Mouse (Mus musculus): ENCODE measurements around the gene Strbp. TPM values are rescaled to one million over a fixed set of nuclear protein-coding genes. Genes with fewer than 3 reads are reported as not detected.
"Not testable (repeated sequence)": the region's sequence is repeated elsewhere in the genome, so short reads cannot be mapped to it uniquely, and the experiment has no call there.

Strbp gene
- total and polyA plus RNA-seq, 2 experiments from 2014 or later = 99.9 to 138 TPM

DNA sequence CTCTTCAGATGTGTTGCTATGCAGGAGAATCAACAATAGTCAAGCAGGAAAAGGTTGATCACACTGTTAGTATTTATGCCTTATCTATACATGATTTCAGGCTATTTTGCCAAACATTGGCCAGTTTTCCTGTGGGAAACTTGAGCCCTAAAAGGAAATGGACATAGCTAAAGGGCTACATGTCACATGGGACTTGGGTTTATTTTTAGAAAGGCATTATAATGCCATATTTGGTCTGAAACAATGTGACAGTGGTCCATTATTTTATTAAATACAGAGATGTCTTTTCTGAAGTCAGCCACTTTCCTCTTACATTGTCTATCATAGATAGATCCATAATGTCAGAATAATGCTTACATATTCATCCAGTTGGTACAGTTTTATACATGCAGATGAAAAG, 176.1 kb downstream of the Strbp start:
- ATAC-seq (no peak), DNase-seq (no peak)
- Histone ChIP-seq H3K9me3 (ENCODE audit: low read length) (no peaks in the 10 kb centered on the region), H3K27ac (ENCODE audit: low read depth, low read length) (no peak overlapping the region), H3K9ac (no peak overlapping the region), H3K4me3 (ENCODE audit: low read depth, low read length) (no peak overlapping the region), H3K4me2 (ENCODE audit: low read depth) (no peak overlapping the region), H3K36me3 (ENCODE audit: insufficient read depth) (no peaks in the 10 kb centered on the region), H3K4me1 (ENCODE audit: insufficient read depth) (peaks cover 3% of the 10 kb centered on the region; the same call in 1 of the 2 replicates), H3K27me3 (ENCODE audit: insufficient read depth, low read length) (no peaks in the 10 kb centered on the region)
- TF ChIP-seq CTCF (IDR thresholded peaks at IDR 0.05; ENCODE audit: low read depth) = no peak

DNA sequence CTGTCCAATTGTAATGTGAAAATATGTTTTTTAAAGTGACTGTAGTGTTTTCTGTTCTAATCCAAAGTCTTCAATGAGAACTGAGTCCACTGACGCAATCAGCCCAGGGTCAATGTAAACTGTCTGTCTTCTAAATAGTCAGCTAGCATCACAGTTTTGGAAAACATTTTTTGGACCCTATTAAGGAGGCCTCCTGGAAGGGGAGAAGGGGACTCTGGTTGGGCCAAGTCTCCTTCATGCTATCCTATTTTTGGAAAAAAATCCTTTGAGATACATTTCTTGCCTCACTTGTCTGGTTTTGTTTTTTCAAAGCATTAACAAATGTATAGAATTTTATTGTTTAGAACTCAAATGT, 184.4 kb downstream of the Strbp start:
- ATAC-seq (no peak), DNase-seq (no peak)
- H3K9ac ChIP-seq = 0 out of 2 replicates have a peak overlapping the region, but pooled peaks have one; percentile 1
- H3K4me3 ChIP-seq (ENCODE audit: low read depth, low read length) = peak overlapping the region; percentile 0; the same call in 1 of the 2 replicates
- no peak overlapping the region for H3K27ac ChIP-seq (ENCODE audit: low read depth, low read length)
- H3K9me3 ChIP-seq (ENCODE audit: low read length) = no peaks in the 10 kb centered on the region
- peaks cover 17% of the 10 kb centered on the region for H3K4me1 ChIP-seq (ENCODE audit: insufficient read depth)
- H3K36me3 ChIP-seq (ENCODE audit: insufficient read depth) = no peaks in the 10 kb centered on the region
- TF ChIP-seq CTCF (IDR thresholded peaks at IDR 0.05; ENCODE audit: low read depth) = no peak
- no peaks in the 10 kb centered on the region for H3K27me3 ChIP-seq (ENCODE audit: insufficient read depth, low read length)
- H3K4me2 ChIP-seq (ENCODE audit: low read depth) = peak overlapping the region; percentile 59; the same call in 1 of the 2 replicates
- 76% methylated on average over 1 of the region's 1 CpGs for WGBS

DNA sequence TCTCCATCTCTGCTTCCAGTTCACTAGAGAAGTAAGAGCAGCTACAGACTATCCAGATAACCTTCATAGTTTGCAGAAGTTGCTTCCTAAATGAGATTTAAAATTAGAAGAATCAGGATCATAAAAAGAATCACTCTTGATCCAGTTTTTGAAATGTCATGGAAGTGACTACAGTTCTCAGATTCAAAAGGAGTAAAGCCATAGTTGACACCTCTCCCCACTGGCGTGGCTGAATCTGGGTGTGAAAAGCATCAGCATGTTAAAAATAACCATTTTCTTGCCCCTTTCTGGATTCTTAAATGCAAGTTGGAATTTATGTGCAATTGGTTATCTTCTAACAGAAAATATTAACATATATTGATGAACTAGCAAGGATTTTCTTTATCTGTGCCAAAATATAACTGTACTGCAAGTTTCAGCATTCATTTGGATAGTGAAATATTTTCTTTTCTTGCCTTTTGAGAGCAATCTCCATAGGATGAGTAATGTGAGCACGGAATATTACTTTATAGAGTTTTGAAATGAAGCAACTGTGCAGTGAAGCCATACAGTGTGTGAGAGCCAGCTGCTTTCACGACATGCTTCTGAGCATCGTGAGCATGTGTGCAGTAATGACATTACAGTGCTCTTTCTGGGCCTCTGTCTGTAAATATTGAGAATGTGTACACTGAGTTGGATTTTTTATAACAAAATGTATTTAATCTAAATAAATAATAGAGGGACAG, 184.9 kb downstream of the Strbp start:
- TF ChIP-seq CTCF (IDR thresholded peaks at IDR 0.05; ENCODE audit: low read depth) = no peak
- Histone ChIP-seq H3K27me3 (ENCODE audit: insufficient read depth, low read length) (no peaks in the 10 kb centered on the region), H3K36me3 (ENCODE audit: insufficient read depth) (no peaks in the 10 kb centered on the region), H3K27ac (ENCODE audit: low read depth, low read length) (peak overlapping the region; percentile 92; the same call in 1 of the 2 replicates), H3K4me2 (ENCODE audit: low read depth) (peak overlapping the region; percentile 59), H3K9ac (peak overlapping the region; percentile 70), H3K9me3 (ENCODE audit: low read length) (no peaks in the 10 kb centered on the region), H3K4me1 (ENCODE audit: insufficient read depth) (peaks cover 17% of the 10 kb centered on the region), H3K4me3 (ENCODE audit: low read depth, low read length) (peak overlapping the region; percentile 42)
- 40% methylated on average over 4 of the region's 4 CpGs for WGBS
- ATAC-seq = no peak
- DNase-seq = peak; percentile 10

DNA sequence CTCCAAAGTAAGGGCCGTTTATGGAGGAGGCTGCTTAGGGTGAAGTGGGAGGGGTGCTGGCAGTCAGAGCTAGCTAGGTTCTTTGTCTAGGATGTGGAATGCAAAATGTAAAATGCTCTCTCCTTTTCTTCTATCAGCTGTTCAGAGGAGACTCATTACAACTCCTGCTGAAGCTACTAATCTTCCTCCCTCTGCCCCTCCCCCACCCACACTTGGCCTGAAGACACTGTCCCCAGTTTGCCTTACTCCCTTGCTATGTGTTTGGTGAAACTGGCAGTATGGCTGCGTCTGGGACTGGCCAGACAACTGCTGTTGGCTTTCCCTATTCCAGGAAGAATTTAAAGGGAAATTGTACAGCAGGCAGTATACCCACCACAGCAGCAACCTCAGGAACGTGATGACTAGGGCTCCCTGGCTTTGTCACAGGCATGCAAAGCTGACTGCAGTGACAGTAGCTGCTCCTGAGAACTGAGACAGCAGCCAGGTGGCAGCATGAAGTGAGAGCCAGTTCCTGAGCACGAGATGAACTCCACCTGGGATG, 186.7 kb downstream of the Strbp start:
- Histone ChIP-seq H3K9me3 (ENCODE audit: low read length) (no peaks in the 10 kb centered on the region), H3K4me2 (ENCODE audit: low read depth) (peak overlapping the region; percentile 59), H3K9ac (peak overlapping the region; percentile 70), H3K36me3 (ENCODE audit: insufficient read depth) (no peaks in the 10 kb centered on the region), H3K27ac (ENCODE audit: low read depth, low read length) (peak overlapping the region; percentile 92), H3K4me3 (ENCODE audit: low read depth, low read length) (peak overlapping the region; percentile 42), H3K4me1 (ENCODE audit: insufficient read depth) (peaks cover 14% of the 10 kb centered on the region), H3K27me3 (ENCODE audit: insufficient read depth, low read length) (no peaks in the 10 kb centered on the region)
- DNase-seq (peak; percentile 80), ATAC-seq (peak; percentile 77)
- 11% methylated on average over 4 of the region's 4 CpGs for WGBS
- peak; percentile 55 for TF ChIP-seq CTCF (IDR thresholded peaks at IDR 0.05; ENCODE audit: low read depth)

DNA sequence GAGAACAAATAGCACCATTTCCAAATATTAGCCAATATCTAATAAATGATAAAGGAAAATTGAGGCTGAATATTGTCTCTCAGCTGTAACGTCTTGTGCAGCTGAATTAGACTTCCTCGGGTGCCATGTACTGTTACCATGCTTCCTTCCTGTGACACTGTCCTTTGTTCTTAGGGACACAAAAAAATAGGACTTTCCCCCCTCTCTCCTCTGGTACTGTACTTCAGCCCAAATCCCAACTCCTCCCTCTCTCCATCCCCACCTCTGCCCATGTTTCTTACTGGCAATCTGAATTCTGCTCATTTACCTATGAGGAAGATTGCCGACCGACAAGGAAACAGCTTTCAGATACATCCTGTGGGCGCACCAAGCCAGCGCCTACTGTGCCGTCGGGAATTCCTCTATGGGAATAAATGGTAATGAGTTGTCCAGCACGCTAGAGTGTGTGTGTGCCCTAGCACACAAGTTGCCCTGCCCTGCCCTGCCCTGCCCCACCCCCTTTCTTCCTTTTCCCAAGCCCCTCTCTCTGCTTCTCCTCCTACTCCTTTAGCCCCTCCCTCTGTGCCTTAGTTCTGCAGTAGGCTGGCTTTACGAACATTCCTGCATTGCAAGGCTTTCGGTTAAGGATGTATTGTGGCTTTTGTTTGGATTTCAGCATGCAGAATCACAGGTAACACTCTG, 187.5 kb downstream of the Strbp start, which contains the start of gene Gpr21:
Gene Gpr21, plus strand, starts transcription at position 303 of the 681 bp plus-strand sequence.
- no peak for TF ChIP-seq CTCF (IDR thresholded peaks at IDR 0.05; ENCODE audit: low read depth)
- Histone ChIP-seq H3K4me3 (ENCODE audit: low read depth, low read length) (peak within 1 kb of the TSS; percentile 42), H3K36me3 (ENCODE audit: insufficient read depth) (no peaks in the 10 kb centered on the region), H3K4me1 (ENCODE audit: insufficient read depth) (peaks cover 14% of the 10 kb centered on the region), H3K9me3 (ENCODE audit: low read length) (no peaks in the 10 kb centered on the region), H3K27me3 (ENCODE audit: insufficient read depth, low read length) (no peaks in the 10 kb centered on the region), H3K27ac (ENCODE audit: low read depth, low read length) (peak within 1 kb of the TSS; percentile 92), H3K9ac (peak within 1 kb of the TSS; percentile 70), H3K4me2 (ENCODE audit: low read depth) (peak within 1 kb of the TSS; percentile 59)
- 12% methylated on average over 11 of the region's 11 CpGs for WGBS
- DNase-seq (peak; percentile 78), ATAC-seq (peak; percentile 87)

DNA sequence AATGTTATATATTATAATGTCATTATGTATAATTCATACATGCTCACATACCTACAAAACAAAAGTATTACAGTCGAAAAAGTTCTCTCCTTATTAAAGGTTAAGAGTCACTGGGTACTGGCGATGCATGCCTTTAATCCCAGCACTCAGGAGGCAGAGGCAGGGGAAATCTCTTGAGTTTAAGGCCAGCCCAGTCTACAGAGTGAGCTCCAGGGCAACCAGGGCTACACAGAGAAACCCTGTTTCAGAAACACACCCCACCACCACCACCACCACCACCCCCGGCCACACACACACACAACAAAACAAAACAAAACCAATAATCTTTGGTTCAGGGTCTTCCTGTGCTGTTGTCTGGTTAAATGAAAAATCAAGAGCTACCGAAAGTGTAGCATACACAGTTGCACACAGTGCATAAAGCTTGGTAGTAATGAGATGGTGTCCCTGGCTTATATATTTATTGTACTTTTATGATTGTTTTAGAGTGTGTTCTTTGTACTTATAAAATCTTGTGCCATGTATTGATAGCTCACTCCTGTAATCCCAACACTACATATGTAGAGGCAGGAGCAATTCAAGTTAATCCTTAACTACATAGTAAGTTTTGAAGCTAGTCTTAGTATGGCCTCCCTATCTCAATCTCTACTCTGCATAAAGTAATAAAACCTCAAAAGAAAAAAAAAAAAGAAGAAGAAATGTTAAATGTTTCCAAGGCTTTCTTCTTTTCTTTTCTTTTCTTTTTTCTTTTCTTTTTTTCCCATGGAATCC, 192.3 kb downstream of the Strbp start:
- ATAC-seq (no peak), DNase-seq (no peak)
- Histone ChIP-seq H3K9me3 (ENCODE audit: low read length) (no peaks in the 10 kb centered on the region), H3K27ac (ENCODE audit: low read depth, low read length) (no peak overlapping the region), H3K4me1 (ENCODE audit: insufficient read depth) (no peaks in the 10 kb centered on the region), H3K36me3 (ENCODE audit: insufficient read depth) (peaks cover 16% of the 10 kb centered on the region), H3K4me2 (ENCODE audit: low read depth) (no peak overlapping the region), H3K9ac (no peak overlapping the region), H3K4me3 (ENCODE audit: low read depth, low read length) (no peak overlapping the region), H3K27me3 (ENCODE audit: insufficient read depth, low read length) (no peaks in the 10 kb centered on the region)
- no peak for TF ChIP-seq CTCF (IDR thresholded peaks at IDR 0.05; ENCODE audit: low read depth)
- 90% methylated on average over 4 of the region's 4 CpGs for WGBS

DNA sequence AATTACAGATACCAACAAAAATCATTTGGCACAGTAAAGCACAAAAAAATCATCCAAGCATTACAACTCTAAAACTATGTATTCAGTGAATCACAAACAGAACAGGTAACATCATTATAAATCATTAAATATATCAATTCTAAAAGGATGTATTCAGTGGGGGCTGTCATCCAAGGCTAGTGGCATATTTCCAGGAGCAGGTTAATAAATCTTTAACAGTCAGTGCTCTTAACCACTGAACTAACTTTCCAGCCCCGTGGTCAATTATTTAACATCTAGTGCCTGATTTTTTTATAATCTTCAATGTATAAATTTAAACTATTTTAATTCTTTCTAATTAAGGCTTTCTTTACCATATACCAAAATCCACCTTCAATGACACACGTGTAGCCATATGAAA, 197.8 kb downstream of the Strbp start:
- H3K4me1 ChIP-seq (ENCODE audit: insufficient read depth); H3K4me3 ChIP-seq (ENCODE audit: low read depth, low read length); DNase-seq; H3K4me2 ChIP-seq (ENCODE audit: low read depth); H3K27ac ChIP-seq (ENCODE audit: low read depth, low read length); H3K9ac ChIP-seq; H3K27me3 ChIP-seq (ENCODE audit: insufficient read depth, low read length); ATAC-seq; H3K9me3 ChIP-seq (ENCODE audit: low read length): not testable (repeated sequence)
- peaks cover 40% of the 10 kb centered on the region for H3K36me3 ChIP-seq (ENCODE audit: insufficient read depth)
- WGBS = 93% methylated on average over 2 of the region's 2 CpGs

Data from forebrain, postnatal 0 days (tissue).